Mouse (Mus musculus) ES-Bruce4 (cell line): Measurements from ENCODE around the gene Dnajc5g. TPM values are rescaled to one million over a fixed set of nuclear protein-coding genes. Genes with fewer than 3 reads are reported as not detected.

ENCODE experiments used
- H3K27ac ChIP-seq: 2 replicates; pipeline ENCODE4 v1.5.1; 2012; ENCODE audit warnings: low read length, inconsistent platforms; ENCODE audit not compliant: insufficient read depth
- H3K27me3 ChIP-seq: 2 replicates; pipeline ENCODE4 v1.6.1; 2012; ENCODE audit warnings: mild to moderate bottlenecking, low read length, inconsistent platforms; ENCODE audit not compliant: control insufficient read depth, poor library complexity, insufficient read depth, severe bottlenecking
- H3K36me3 ChIP-seq: 2 replicates; pipeline ENCODE4 v1.6.1; 2012; ENCODE audit warnings: inconsistent platforms, mild to moderate bottlenecking, low read length, moderate library complexity; ENCODE audit not compliant: control insufficient read depth, poor library complexity, insufficient read depth, severe bottlenecking
- H3K4me1 ChIP-seq: one replicate; pipeline ENCODE4 v1.8.1; 2011; ENCODE audit warnings: low read length; ENCODE audit not compliant: control insufficient read depth, insufficient read depth
- H3K4me3 ChIP-seq: 2 replicates; pipeline ENCODE4 v1.5.1; 2011; ENCODE audit warnings: low read depth, mild to moderate bottlenecking, low read length
- H3K9ac ChIP-seq: 2 replicates; pipeline ENCODE4 v1.6.1; 2012; ENCODE audit warnings: low read depth, mild to moderate bottlenecking, inconsistent platforms; ENCODE audit not compliant: poor library complexity, severe bottlenecking
- H3K9me3 ChIP-seq: replicated peaks from 2 replicates; pipeline ENCODE4 v1.6.1; 2012; ENCODE audit warnings: mild to moderate bottlenecking, low read length, inconsistent platforms; ENCODE audit not compliant: control insufficient read depth, poor library complexity, insufficient read depth, severe bottlenecking
- CTCF ChIP-seq: IDR thresholded peaks from one replicate; pipeline ENCODE4 v1.8.1; 2011; ENCODE audit warnings: low read depth, low read length
- EP300 ChIP-seq: IDR thresholded peaks from 2 replicates; pipeline ENCODE4 v1.6.1; 2011; ENCODE audit warnings: low read depth, low read length; ENCODE audit not compliant: insufficient read depth
- POLR2A ChIP-seq: IDR thresholded peaks from one replicate; pipeline ENCODE4 v1.8.1; 2011; ENCODE audit warnings: low read length; ENCODE audit not compliant: insufficient read depth
- polyA plus RNA-seq: library from polyadenylated mRNA; stranded (reverse); fragments of >200 nt; gene quantifications from 2 replicates; pipeline ENCODE4 v1.2.4, GENCODE M21; 2011; ENCODE audit warnings: low read depth; ENCODE audit not compliant: missing spikeins, insufficient read depth, insufficient read length

The Dnajc5g gene
- polyA plus RNA-seq, 1 experiment: not detected

DNA sequence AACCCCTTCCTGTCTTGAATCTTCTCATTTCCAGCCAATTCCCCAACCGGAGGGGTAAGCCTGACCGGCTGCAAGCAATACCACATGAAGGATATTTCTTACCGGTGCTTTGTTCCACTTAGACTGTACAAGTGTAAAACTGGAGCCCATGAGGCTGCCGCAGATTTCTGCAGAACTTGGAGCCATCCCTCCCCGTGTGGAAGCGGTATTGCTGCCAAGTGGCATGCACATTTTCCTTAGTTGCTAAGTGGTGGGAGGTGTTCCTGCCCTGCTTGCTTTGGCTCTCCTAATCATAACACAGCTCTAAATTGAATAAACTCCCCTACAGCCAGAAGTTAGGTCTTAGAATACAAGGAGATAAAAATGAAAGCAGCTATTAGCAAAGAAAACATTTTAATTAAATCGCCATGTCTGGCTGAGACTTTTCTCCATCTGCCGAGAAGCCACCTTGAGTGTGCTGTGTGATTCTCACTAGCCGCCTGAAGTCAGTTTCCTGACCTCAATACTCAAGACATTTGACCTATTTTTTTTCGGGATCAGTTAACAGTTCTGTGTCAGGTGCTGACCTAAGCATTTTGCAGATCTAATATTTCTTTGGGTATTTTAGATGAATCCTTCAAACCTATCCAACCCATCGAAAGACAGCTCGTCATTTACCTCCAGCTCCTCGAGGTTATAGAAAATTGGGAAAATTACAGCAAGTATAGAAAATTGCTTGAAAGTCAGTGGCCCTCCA is 25.9 kb upstream of the Dnajc5g start:
- H3K9me3 ChIP-seq: no peaks in the 10 kb centered on the region
- H3K9ac ChIP-seq: no peak overlapping the region
- no peaks in the 10 kb centered on the region for H3K4me1 ChIP-seq
- H3K36me3 ChIP-seq: peaks cover 21% of the 10 kb centered on the region
- H3K4me3 ChIP-seq: no peak overlapping the region
- H3K27me3 ChIP-seq: no peaks in the 10 kb centered on the region
- H3K27ac ChIP-seq: no peak overlapping the region
- TF ChIP-seq CTCF: no peak
- TF ChIP-seq EP300: no peak
- TF ChIP-seq POLR2A: no peak

DNA sequence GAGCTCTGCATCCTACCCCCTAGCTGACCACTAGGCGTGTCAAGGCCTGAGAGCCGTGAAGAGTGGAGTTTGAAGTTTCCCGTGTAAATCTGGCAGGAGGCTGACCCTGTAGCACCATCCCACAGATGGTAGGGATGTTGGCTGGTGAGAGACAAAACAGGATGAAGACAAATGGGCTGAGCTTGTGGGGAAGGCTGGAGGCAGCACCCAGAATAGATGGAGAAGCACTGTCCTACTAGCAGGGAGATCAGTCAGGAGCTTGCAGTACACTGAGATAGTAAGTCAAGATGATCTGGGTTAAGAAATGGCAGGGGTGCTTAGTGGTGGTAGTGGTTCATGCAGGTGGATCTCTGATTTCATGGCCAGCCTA is 25.3 kb upstream of the Dnajc5g start:
- H3K4me3 ChIP-seq: no peak overlapping the region
- TF ChIP-seq CTCF (no peak), POLR2A (no peak), EP300 (no peak)
- H3K36me3 ChIP-seq: peaks cover 15% of the 10 kb centered on the region
- H3K27me3 ChIP-seq: no peaks in the 10 kb centered on the region
- no peaks in the 10 kb centered on the region for H3K9me3 ChIP-seq
- H3K27ac ChIP-seq: no peak overlapping the region
- H3K9ac ChIP-seq: no peak overlapping the region
- no peaks in the 10 kb centered on the region for H3K4me1 ChIP-seq

DNA sequence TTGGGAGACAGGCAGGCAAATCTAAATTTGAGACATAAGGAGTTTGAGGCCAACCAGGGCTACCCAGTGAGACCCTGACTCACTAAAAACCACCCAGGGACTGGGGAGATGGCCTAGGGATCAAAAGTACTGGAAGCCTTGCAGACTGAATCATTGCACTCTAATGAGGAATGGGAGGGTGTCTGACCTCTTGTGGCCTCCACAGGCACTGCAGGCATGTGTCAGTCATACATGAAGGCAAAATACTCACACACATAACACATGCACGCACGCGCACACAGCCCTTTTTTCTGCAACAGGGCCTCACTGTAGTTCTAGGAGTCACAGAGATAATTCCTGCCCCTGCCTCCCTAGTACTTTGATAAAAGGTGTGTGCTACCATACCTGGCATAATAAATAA is 24.7 kb upstream of the Dnajc5g start:
- Histone ChIP-seq H3K9me3 (no peaks in the 10 kb centered on the region), H3K27ac (no peak overlapping the region), H3K4me1 (no peaks in the 10 kb centered on the region), H3K4me3 (no peak overlapping the region), H3K27me3 (no peaks in the 10 kb centered on the region), H3K9ac (no peak overlapping the region), H3K36me3 (peaks cover 13% of the 10 kb centered on the region)
- peak; percentile 88 for TF ChIP-seq CTCF
- no peak for TF ChIP-seq POLR2A

DNA sequence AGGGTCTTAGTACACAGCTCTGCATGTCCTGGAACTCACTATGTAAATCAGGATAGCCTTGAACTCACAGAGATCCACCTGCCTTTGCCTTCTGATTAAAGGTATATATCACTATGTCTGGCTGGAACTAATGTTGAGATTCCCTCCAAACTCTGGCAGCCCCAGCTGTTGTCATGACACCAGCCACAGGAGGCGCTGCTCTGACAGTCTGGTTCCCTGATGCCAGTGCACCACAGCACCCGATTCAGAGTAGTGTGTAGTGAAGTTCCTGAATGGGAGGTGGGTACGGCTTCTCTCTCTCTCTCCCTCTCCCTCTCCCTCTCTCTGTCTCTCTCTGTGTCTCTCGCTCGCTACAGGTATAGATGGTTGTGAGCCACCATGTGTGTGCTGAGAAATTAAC is 23.7 kb upstream of the Dnajc5g start:
- H3K4me1 ChIP-seq: no peaks in the 10 kb centered on the region
- no peaks in the 10 kb centered on the region for H3K27me3 ChIP-seq
- no peak overlapping the region for H3K4me3 ChIP-seq
- TF ChIP-seq POLR2A: no peak
- TF ChIP-seq EP300: no peak
- TF ChIP-seq CTCF: peak; percentile 84
- H3K9ac ChIP-seq: no peak overlapping the region
- H3K9me3 ChIP-seq: no peaks in the 10 kb centered on the region
- peaks cover 11% of the 10 kb centered on the region for H3K36me3 ChIP-seq
- H3K27ac ChIP-seq: no peak overlapping the region

DNA sequence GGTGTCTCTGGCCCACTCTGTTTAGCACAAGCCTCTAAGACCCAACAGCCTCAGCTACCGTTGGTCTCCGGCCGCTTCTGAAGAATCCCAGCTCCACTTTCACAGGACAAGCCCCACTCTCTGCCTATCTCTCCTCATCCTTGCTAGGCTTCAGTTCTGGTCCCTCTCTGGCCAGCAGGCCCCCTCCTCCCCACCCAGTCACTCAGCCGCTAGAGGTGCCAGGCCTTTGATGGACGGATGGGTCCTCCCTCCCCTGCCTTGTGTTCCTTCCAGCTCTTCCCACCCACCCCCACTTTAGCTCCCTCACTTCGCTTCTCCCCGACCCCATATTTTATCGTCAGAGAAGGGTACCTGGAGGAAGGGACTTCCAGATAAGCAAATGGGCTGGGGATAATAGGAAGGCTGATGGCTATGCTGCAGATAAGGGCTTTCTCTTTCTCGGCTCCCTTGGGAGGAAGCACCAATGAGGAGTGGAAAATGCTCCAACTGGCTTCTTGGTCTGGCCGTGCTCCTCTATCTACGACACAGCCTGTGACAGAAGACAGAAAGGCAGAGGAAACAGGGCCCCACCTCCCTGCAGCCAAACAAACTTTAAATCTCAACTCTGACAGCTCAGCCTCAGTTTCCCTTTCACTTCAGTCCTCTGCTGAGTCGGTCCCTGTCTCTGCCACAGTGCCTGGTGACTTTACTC is 23.0 kb upstream of the Dnajc5g start:
- H3K4me1 ChIP-seq: no peaks in the 10 kb centered on the region
- H3K9me3 ChIP-seq: no peaks in the 10 kb centered on the region
- no peak for TF ChIP-seq POLR2A
- TF ChIP-seq CTCF: no peak
- no peak for TF ChIP-seq EP300
- H3K4me3 ChIP-seq: no peak overlapping the region
- H3K36me3 ChIP-seq: peaks cover 5% of the 10 kb centered on the region
- no peak overlapping the region for H3K27ac ChIP-seq
- H3K9ac ChIP-seq: no peak overlapping the region
- no peaks in the 10 kb centered on the region for H3K27me3 ChIP-seq

DNA sequence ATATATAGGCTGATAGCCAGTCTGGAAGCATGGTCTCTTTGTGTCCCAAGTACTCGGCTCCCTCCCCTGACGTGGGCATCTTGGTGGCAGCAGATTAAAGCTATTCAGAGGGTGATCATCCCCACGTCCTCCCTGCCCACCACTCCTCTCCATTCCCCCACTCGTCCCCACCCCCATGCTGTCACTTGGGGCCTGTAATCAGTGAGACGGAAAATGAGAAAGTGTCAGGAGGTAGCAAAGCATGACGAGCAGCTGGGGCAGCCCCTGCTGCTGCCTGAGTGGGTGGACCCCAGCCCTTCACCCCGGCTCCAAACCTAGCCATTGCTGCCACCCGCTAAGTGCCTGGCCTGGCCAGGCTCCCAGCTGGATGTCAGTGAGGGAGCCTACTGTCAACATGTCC is 22.1 kb upstream of the Dnajc5g start:
- Histone ChIP-seq H3K4me3 (no peak overlapping the region), H3K27ac (no peak overlapping the region), H3K36me3 (no peaks in the 10 kb centered on the region), H3K27me3 (no peaks in the 10 kb centered on the region), H3K9me3 (no peaks in the 10 kb centered on the region), H3K4me1 (no peaks in the 10 kb centered on the region), H3K9ac (no peak overlapping the region)
- TF ChIP-seq POLR2A: no peak
- TF ChIP-seq EP300: no peak
- TF ChIP-seq CTCF: no peak
